Mouse (Mus musculus): Measurements from ENCODE around the gene Cacnb4.

DNA sequence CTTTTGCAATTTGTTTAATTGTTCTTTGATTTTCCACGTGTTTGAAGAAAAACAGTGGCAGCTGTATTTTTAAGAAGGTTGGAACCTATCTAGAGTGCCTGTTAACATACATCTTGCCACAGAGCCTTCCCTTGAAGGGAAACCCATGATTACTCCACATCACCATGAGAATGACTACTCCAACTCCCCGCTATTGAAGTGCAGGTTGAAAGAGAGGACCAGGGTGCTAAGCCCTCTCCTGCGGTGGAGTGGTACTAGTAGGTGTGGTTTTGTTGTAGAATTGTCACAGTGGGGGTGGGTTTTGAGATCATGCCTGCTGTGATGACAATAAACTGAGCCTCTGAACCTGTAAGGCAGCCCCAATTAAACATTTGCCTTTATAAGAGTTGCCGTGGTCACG, 23.7 kb upstream of the Cacnb4 start:
- TF ChIP-seq EP300 (IDR thresholded peaks at IDR 0.05; ENCODE audit: insufficient read depth, low read depth, low read length): no peak
- no peak for TF ChIP-seq CTCF (IDR thresholded peaks at IDR 0.05)
- TF ChIP-seq POLR2A (IDR thresholded peaks at IDR 0.05; ENCODE audit: insufficient read depth, low read depth, low read length): no peak

Measured in heart, adult 2 months (tissue).